Mouse (Mus musculus) layer of hippocampus, adult 18-20 months (tissue): Measurements from ENCODE around the gene Ccl17. TPM values are rescaled to one million over a fixed set of nuclear protein-coding genes. Genes with fewer than 3 reads are reported as not detected.
"Not testable (repeated sequence)": the region's sequence is repeated elsewhere in the genome, so short reads cannot be mapped to it uniquely, and the experiment has no call there.

Experiments used
- DNase-seq, 2 experiments: peaks; one replicate each; pipeline ENCODE4 v3.0.0; 2022; ENCODE audit warnings: low spot score in 2 of 2
- total RNA-seq, 2 experiments: library from RNA; stranded (reverse); gene quantifications; 2 replicates each; pipeline ENCODE4 v1.2.3; 2021

Gene Ccl17
- total RNA-seq, 2 experiments from 2014 or later, result 4.7 to 4.9 TPM

DNA sequence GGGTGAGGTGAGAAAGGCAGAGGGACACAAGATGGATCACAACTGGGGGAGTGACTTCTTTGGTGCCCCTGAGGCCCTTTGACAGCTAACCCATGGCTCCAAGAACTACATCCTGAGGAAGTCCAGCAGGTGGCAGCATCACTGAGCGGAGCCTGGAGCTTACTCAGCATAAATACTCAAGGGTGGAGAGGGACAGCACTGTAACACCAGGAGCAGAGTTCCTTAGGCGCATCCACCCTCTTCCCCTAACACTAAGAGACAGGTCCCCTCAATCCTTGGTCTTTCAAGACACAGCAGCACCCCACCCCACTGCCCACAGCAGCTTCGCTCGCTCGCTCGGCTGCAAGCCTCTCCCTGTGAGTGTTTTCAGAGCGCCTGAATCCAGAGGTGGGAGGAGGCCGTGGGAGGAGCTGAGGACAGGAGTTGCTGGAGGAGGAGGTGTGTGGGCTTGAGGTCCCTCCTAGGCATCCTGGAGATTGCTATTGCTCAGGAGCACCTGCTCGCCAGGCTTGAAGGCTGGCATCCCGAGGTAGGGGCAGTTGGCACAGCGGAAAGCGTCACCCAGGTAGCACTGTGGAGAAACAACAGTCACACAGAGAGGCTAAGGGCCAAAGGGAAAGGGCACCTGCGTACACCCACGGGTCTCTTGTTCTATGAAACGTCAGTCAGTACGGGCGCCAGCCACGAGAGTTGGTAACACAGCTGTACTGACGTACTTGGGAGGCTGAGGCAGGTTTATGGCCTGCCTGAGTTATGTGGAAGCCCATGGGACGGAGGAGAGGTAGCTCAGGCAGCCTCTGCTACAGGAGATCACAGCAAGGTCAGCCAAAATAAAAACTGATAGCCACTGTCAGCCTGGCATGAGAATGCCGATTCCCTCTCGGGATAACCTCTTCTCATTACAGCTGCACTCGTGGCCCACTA, 12.6 kb downstream of the Ccl17 start:
- peak in 1 of 2 experiments; percentile 65 for DNase-seq

DNA sequence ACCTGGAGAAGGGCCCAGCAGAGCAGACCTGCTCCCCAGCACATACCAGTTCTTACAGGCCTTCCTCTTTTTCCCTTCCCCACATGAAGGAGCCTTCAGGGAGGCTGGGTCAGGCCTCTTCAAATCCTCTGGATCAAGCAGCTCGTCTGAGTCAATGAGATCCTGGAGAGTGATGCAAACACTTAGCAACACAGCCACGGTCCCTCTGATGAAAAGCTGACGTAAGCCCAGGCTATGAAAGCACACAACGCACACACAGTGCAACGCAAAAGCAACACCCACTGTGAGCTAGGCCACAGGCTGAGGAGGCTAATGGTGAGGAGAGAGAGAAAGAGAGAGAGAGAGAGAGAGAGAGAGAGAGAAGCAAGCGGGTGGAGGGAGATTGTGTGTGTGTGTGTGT, 14.9 kb downstream of the Ccl17 start:
- no peak for DNase-seq

DNA sequence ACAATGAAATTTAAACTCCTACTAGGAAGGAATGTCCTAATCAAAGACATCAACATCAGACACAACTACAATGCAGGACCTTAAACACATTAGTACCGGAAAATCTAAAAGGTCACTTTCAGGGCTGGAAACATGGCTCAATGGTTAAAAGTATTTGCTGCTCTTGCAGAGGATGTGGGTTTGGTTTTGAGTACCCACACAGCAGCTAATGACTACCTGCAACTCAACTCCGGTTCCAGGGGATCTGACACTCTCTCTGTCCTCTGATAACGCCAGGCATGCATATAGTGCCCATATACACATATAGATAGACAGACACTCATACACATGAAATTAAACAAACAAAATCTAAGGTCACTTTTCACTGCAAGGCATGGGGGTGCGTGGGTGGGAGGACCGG, 16.0 kb downstream of the Ccl17 start:
- DNase-seq, result no peak

DNA sequence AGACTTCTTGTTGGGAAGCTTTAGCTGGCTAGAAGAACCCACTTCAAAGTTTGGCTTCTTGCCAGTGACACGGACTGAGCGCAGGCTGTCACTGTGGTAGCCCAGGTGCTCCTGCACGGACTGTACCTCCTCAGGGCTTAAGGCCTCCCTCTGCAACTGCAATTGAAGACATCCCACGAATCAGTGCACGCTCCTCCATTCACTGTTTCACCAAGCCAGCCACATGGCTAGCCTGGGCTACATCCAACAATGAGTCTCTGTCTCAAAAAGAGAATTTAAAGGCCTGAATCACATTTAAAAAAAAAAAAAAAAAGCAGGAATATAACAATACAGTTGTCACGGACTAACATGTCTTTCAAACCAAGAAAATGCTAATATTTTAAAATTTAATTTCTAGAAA, 18.0 kb downstream of the Ccl17 start:
- DNase-seq, result no peak

DNA sequence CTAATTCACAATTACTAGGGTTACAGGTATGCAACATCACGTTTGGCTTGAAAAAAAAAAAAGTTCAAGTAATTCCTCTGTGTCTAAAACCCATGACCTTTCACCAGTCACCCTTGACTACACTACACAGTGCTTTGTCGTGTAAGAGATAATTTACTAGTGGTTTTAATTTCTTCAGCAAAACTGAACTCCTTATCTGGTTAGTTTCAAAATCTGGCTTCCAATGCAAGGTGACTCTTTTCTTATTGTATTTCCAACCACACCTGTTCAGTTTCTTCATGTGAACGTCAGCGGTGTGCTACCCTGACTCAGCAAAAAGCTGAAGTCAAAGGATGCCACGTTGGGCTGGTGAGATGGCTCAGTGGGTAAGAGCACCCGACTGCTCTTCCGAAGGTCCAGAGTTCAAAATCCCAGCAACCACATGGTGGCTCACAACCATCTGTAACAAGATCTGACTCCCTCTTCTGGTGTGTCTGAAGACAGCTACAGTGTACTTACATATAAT, 23.7 kb downstream of the Ccl17 start:
- DNase-seq, result not testable (repeated sequence)

DNA sequence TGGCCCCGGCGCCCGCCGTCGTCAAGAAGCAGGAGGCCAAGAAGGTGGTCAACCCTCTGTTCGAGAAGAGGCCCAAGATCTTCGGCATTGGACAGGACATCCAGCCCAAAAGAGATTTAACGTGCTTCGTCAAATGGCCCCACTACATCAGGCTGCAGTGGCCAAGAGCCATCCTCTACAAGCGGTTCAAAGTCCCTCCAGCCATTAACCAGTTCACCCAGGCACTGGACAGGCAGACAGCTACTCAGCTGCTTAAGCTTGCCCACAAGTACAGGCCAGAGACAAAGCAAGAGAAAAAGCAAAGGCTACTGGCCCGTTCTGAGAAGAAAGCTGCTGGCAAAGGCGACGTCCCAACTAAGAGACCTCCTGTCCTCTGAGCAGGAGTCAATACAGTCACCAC, 25.5 kb downstream of the Ccl17 start:
- not testable (repeated sequence) for DNase-seq

DNA sequence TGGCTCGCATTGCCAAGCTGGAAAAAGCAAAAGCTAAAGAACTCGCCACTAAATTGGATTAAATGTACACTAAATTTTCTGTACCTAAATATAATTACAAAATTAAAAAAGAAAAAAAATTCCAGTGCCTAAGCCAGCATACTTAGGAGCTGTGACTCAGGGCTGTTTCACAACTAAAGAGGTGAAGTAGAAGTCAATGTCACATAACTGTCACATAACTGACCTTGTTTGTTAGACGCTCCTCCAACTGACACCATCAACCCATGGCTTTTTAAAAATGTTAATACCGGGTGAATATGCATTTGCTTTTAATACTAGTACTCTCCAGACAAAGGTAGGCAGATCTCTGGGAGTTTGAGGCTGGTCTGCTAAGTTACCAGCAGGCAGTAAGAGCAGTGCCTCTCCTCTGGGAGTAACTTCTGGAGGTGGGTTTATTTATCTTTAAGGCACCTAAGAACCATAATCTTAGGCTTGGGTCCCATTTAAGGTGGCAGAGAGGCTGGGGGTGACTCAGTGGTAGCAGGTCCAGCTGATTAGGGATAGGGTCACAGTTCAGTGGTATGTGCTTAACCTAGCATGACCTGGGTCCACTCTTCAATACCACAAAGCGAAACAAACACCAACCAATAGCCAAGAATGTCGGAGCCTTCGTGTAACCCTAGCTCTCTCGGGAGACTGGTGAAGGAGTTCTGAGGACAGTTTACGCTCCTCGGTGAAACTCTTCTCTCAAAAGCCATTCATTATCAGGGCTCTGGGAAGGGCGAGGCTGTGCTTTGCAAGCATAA, 26.4 kb downstream of the Ccl17 start:
- DNase-seq, result no peak

DNA sequence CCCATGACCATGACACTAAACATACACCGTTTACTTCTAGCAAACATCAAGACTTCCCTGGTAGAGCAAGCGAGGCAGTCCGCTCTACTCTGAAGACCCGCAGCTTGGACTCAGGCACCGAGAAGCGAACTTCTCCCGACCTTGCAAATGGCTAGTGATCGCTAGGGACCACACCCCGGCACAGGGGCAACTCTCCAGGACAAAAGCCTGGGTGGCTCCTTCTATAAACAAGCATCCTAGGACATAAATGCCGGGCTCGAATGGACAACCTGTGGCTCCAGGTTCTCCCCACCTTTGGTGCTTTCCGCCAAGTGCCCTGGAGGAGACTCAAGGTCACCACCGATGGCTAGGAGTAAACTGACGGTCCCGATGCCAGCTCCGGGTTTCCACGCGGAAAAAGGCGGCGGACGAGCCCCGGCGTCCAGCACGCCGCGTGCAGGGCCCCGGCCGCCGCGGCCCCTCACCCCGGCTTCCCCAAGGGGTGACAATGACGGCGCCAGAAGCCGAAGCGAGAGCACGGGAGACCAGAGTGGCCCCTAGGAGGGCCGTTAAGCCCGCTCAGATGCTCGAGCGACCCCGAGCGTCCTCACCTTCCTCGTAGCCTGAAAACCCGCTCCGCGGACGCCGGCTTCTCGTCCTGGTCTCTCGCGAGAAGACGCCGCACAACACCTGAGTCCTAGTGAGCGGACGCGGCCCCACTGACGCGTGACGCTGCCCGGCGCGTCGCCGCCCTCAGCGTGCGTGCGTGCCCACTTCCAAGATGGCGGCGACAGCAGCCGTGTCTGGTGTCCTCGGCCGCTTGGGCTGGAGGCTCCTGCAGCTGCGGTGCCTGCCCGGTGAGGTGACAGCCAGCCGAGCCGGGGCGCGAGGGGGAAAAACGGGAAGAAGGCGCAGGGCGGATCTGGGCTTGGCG, 27.7 kb downstream of the Ccl17 start, which contains the start of the genes Coq9 and Ciapin1:
Gene Coq9, plus strand, starts transcription at position 660 of the 913 bp plus-strand sequence.
Gene Ciapin1, minus strand, starts transcription at position 697 of the 913 bp plus-strand sequence.
- DNase-seq, result peak; percentile 93 to 97

DNA sequence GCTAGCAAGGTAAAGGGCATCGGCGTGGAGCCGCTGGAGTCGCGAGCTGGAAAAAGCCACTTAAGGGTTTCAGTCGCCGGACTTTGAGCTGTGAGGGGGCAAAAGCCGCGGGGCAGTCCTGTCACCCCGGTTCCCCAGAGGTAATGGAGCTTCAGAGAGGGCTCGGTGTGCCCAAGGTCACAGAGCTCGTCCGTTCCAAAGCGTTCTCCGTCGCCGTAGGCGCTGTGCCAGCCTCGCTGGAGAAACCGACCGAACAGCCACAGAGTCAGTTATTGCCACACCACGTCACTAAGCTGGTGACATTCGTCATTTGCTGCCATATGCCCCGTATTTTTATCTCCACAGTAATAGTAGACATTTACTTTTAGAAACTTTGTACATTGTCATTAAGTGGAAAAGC, 28.3 kb downstream of the Ccl17 start:
- peak; percentile 52 to 77 for DNase-seq

DNA sequence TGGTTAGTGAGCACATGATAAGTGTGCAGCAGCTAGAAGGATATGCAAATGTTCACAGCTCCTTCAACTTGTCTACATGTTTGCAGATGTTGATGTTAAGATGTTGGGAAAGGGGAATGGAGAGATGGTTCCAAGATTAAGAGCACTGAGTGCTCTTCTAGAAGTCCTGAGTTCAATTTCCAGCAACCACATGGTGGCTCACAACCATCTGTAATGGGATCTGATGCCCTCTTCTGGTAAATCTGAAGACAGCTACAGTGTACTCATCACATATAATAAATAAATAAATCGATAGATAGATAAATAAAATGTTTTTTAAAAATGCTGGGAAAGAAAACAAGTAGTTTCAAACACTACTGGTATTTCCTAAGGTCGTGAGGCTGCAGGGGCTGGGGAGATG, 30.9 kb downstream of the Ccl17 start:
- DNase-seq, result no peak

DNA sequence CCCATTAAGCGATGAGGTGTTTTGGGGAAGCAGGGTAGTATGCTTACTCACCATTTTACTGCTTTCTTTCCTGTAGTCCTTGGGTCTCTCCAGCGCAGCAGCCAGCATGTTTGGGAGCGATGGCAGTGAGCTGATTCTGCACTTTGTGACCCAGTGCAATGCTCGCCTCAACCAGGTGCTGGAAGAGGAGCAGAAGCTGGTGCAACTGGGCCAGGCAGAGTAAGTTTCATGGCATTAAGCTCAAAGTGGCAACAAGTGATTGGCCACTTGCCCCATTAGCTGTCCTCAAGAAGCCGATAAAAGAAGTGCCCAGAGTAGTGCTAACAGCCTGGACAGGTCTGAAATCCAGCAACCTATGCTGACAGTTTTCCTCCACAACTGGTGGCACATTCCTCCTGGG, 39.8 kb downstream of the Ccl17 start:
- DNase-seq, result no peak

DNA sequence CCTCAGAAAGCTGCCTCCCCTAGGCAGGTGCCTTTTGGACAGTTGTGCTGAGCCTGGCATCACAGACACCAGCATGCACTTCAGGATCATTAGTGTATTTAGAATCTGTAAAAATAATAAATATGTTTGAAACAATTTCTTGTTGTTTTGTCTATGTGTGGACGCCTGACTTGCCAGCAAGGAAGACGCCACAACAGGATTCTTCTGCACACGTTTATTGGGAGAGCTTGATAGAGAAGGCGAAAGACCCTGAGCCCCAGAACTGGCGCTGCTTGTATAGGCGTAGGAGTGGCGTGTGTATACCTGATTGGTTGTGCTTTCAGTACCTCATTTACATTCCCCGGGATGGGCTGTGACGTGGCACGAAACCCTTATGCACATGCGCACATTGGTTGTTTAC, 44.5 kb downstream of the Ccl17 start:
- DNase-seq, result not testable (repeated sequence)

DNA sequence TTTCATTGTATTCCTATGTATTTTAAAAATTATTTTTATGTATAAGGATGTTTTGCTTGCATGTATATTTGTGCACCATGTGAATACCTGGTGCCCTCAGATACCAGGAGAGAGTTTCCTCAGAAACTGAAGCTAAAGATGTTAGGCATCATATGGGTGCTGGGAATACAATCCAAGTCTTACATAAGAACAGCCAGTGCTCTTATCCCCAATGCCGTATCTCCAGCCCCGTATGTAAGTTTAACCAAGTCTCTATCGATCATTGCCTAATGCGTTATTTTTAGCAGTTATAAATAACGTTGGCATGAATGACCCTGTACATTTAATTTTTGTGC, 46.7 kb downstream of the Ccl17 start:
- DNase-seq, result no peak

DNA sequence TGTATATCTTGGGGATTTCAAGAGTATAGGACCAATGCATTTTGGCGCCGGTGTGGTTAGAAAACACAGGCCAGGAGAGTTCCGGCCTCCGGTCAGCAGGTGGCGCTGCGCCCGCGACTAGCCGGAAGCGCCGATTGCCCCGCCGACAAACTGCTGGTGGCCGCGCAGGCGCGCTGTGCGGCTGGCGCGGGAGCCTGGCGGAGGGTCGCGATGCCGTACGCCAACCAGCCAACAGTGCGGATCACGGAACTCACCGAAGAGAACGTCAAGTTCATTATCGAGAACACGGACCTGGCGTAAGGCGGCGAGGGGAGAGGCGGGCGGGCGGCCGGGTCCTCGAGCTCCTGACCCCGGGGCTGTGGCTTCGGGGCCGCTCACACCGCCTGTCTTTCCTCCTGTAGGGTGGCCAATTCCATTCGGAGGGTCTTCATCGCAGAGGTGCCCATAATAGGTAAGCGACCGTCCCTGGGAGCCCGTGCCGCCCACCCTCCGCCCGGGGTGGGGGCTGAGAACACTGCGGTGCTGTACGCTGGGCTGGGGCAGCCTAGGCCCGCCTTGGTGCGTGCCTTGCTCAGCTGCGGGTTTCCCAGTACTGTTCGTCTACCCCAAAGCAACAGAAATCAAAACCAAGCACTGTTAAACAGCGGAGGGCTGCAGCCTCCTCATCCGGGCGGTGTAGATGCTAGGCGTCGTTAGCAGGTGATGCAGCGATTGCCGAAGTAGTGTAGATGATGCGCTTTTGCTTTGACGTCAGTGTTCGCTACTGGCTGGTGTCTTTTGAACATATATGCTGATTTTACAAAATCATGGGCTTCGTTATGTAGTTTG, 47.3 kb downstream of the Ccl17 start, which contains the start of gene Polr2c:
Gene Polr2c, plus strand, starts transcription at position 105 of the 828 bp plus-strand sequence.
- peak; percentile 86 to 93 for DNase-seq

DNA sequence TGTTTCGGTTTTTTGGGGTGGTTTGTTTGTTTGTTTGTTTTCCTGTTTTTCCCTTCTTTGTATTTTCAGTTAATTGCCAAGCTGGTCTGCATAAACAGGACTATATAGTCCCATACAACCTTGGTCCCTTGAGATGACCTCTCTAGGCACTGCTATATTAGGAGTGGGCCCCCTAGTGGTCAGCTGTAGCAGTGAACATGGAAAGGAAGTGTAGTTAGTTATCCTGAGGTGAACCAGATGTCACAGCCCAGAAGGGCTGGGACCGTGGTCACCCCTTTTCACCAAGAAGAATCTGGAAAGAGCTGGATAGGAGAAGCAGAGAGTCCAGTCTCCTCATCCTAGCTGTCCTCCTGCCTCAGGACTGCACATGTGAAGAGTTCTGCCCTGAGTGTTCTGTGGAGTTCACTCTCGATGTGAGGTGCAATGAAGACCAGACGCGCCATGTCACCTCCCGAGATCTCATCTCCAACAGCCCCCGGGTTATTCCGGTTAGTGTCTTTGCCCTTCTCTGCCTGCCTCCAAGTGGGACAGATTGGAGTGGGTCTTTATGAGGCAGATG, 51.2 kb downstream of the Ccl17 start:
- peak in 1 of 2 experiments; percentile 65 for DNase-seq
